Mouse (Mus musculus): ENCODE measurements at regions not wholly inside any gene's neighbourhood (a gene's known extent, or its start where the extent isn't known, plus 50 kb on each side); places are given as distances from the start of the nearest gene placed in this dataset.

DNA sequence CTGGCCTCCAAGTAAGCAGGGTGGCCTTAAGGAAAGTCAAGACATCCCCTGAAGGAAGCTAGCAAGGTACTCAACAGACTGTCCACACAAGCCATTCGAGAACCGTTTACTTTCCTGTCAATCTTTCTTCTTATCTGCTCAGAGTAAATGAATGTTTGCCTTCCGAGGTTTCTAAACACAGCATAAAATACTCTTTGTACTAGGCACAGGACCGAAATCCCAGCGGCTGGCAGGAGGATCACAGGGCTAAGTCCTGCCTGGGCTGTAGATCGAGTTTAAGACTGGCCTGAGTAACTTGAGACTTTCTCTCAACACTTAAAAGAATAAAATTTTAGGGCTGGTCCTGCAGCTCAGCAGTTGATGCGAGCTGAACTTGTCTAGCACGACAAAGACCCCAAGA lies 175.9 kb downstream of the Bcl2l11 start:
- no peak for TF ChIP-seq POLR2A (IDR thresholded peaks at IDR 0.05; ENCODE audit: borderline replicate concordance, extremely low read depth, insufficient read depth, insufficient read length)
- no peak overlapping the region for H3K27ac ChIP-seq (replicated peaks; ENCODE audit: low read depth, low read length)
- no peak overlapping the region for H3K4me2 ChIP-seq (replicated peaks; ENCODE audit: low read depth, low read length, severe bottlenecking)
- DNase-seq (ENCODE audit: low spot score) (no peak), ATAC-seq (ENCODE audit: low FRiP score, low read depth) (no peak)
- H3K9me3 ChIP-seq (ENCODE audit: control insufficient read depth, low read length), result no peaks in the 10 kb centered on the region
- no peak overlapping the region for H3K9ac ChIP-seq (ENCODE audit: low read depth, low read length, severe bottlenecking)
- 8% methylated on average over 8 of the region's 8 CpGs for WGBS
- no peaks in the 10 kb centered on the region for H3K36me3 ChIP-seq (ENCODE audit: control insufficient read depth, insufficient read depth, low read length)
- peaks cover 8% of the 10 kb centered on the region for H3K4me1 ChIP-seq (ENCODE audit: control insufficient read depth, insufficient read depth, low read length)
- H3K4me3 ChIP-seq (replicated peaks; ENCODE audit: low read length), result no peak overlapping the region
- no peaks in the 10 kb centered on the region for H3K27me3 ChIP-seq (ENCODE audit: control insufficient read depth, insufficient read depth, low read length)

DNA sequence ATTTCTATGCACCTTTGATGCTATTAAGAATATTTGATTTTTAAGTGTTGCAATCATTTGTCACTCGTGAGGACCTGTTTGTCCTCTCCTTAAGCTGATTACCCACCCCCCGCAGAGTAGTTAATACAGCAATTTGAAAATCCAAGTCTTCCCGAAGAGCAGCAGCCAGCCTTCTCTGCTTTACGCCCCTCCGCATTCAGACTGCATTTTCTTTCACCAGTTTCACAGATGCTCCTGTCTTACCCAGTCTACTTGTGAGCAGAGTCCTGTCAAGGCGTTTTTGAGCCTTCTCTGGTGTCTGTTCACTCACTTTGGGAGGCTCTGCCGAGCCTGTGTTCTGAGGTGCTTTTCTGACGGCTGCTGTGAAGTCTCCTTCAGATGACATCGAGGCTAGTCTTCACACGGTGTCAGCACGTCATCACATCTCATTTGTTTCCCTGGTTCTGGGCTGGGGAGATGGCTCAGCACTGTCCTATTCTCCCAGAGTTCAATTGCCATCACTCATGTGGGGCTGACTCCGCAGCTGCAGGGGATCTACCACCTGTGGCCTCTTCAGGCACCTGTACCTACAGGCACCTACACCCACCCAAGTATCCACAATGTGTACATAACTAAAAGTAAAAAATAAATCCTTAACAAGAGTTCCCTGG lies 178.3 kb downstream of the Bcl2l11 start:
- Histone ChIP-seq H3K4me1 (ENCODE audit: control insufficient read depth, insufficient read depth, low read length) (no peaks in the 10 kb centered on the region), H3K27ac (replicated peaks; ENCODE audit: low read depth, low read length) (no peak overlapping the region), H3K4me2 (replicated peaks; ENCODE audit: low read depth, low read length, severe bottlenecking) (no peak overlapping the region), H3K9me3 (ENCODE audit: control insufficient read depth, low read length) (no peaks in the 10 kb centered on the region), H3K27me3 (ENCODE audit: control insufficient read depth, insufficient read depth, low read length) (no peaks in the 10 kb centered on the region), H3K4me3 (replicated peaks; ENCODE audit: low read length) (no peak overlapping the region), H3K36me3 (ENCODE audit: control insufficient read depth, insufficient read depth, low read length) (no peaks in the 10 kb centered on the region), H3K9ac (ENCODE audit: low read depth, low read length, severe bottlenecking) (no peak overlapping the region)
- no peak for DNase-seq (ENCODE audit: low spot score)
- 28% methylated on average over 12 of the region's 12 CpGs for WGBS
- no peak for ATAC-seq (ENCODE audit: low FRiP score, low read depth)
- TF ChIP-seq POLR2A (IDR thresholded peaks at IDR 0.05; ENCODE audit: borderline replicate concordance, extremely low read depth, insufficient read depth, insufficient read length), result no peak

DNA sequence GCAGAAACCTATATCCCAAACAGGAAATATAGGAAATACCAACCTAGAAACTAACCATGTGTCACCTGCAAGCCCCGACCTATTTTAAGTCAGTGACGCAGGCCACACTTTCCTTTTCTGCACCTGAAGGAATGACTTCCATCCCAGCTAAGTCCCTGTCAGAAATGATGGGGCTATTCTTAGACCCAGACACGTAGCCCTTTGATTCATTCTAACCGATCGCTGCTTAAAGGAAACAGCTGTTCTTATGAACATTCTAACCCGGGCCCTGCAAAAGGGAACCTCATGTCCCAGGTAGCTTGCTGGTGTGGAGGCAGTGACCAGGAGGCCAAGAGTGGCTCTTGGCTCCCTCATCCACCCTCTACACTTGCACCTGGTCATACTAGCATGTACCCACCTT lies 180.9 kb downstream of the Bcl2l11 start:
- no peak overlapping the region for H3K4me3 ChIP-seq (replicated peaks; ENCODE audit: low read length)
- no peaks in the 10 kb centered on the region for H3K36me3 ChIP-seq (ENCODE audit: control insufficient read depth, insufficient read depth, low read length)
- H3K27ac ChIP-seq (replicated peaks; ENCODE audit: low read depth, low read length), result no peak overlapping the region
- no peak overlapping the region for H3K9ac ChIP-seq (ENCODE audit: low read depth, low read length, severe bottlenecking)
- H3K4me1 ChIP-seq (ENCODE audit: control insufficient read depth, insufficient read depth, low read length), result peaks cover 14% of the 10 kb centered on the region
- no peak overlapping the region for H3K4me2 ChIP-seq (replicated peaks; ENCODE audit: low read depth, low read length, severe bottlenecking)
- no peaks in the 10 kb centered on the region for H3K9me3 ChIP-seq (ENCODE audit: control insufficient read depth, low read length)
- H3K27me3 ChIP-seq (ENCODE audit: control insufficient read depth, insufficient read depth, low read length), result no peaks in the 10 kb centered on the region
- no peak for ATAC-seq (ENCODE audit: low FRiP score, low read depth)
- WGBS, result 43% methylated on average over 6 of the region's 6 CpGs
- no peak for TF ChIP-seq POLR2A (IDR thresholded peaks at IDR 0.05; ENCODE audit: borderline replicate concordance, extremely low read depth, insufficient read depth, insufficient read length)
- DNase-seq (ENCODE audit: low spot score), result no peak

DNA sequence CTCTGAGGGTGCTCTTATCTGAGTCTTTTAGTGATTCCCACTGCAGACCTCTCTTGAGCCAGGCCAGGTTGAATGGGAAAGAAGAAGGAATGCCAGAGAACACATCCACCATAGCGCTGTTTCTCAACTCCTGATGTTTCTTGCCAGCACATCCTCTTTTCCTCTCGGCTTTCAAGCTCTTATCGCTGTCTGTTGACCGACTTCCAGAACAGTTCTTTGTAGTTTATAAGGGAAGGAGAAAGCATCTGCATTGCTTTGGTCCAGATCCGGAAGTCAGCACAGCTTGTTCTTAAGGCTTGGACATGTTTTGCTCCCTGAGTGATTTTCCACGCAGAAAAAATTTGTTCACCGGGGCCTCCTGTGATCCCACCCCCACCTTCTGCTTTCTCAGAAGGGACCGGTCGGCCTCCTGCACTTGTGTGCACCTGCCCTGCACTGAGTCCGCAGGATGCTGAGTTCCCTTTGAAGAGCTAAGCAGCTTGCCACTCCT lies 183.7 kb downstream of the Bcl2l11 start:
- DNase-seq (ENCODE audit: low spot score) (peak; percentile 30), ATAC-seq (ENCODE audit: low FRiP score, low read depth) (no peak)
- no peaks in the 10 kb centered on the region for H3K36me3 ChIP-seq (ENCODE audit: control insufficient read depth, insufficient read depth, low read length)
- H3K9ac ChIP-seq (ENCODE audit: low read depth, low read length, severe bottlenecking), result no peak overlapping the region
- 31% methylated on average over 10 of the region's 10 CpGs for WGBS
- H3K27ac ChIP-seq (replicated peaks; ENCODE audit: low read depth, low read length), result peak overlapping the region; percentile 15; the same call in 1 of the 2 replicates
- H3K4me2 ChIP-seq (replicated peaks; ENCODE audit: low read depth, low read length, severe bottlenecking), result no peak overlapping the region
- H3K4me3 ChIP-seq (replicated peaks; ENCODE audit: low read length), result no peak overlapping the region
- no peaks in the 10 kb centered on the region for H3K9me3 ChIP-seq (ENCODE audit: control insufficient read depth, low read length)
- no peaks in the 10 kb centered on the region for H3K27me3 ChIP-seq (ENCODE audit: control insufficient read depth, insufficient read depth, low read length)
- peaks cover 29% of the 10 kb centered on the region for H3K4me1 ChIP-seq (ENCODE audit: control insufficient read depth, insufficient read depth, low read length)
- no peak for TF ChIP-seq POLR2A (IDR thresholded peaks at IDR 0.05; ENCODE audit: borderline replicate concordance, extremely low read depth, insufficient read depth, insufficient read length)

DNA sequence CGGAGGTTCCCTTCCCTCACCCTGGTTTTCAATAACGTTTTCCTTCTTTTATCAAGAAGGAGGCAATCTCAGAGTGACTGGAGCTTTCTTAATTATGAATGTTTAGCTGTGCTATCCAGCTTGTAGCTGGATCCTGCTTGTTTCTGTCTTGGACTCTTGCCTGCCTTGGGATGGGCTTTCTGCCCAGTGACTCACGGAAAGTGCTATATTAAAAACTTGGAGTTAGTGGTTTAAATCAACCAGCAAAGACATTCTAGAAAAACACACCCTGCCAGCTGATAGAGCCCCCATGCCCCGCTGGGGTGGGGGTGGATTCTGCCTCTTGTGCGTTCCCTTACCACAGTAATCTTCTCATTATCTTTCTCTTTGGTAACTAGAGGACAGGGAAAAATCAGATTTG lies 184.2 kb downstream of the Bcl2l11 start:
- H3K36me3 ChIP-seq (ENCODE audit: control insufficient read depth, insufficient read depth, low read length), result no peaks in the 10 kb centered on the region
- ATAC-seq (ENCODE audit: low FRiP score, low read depth), result no peak; the same call in 1 of the 2 replicates
- H3K4me1 ChIP-seq (ENCODE audit: control insufficient read depth, insufficient read depth, low read length), result peaks cover 29% of the 10 kb centered on the region
- peak overlapping the region; percentile 15; the same call in 1 of the 2 replicates for H3K27ac ChIP-seq (replicated peaks; ENCODE audit: low read depth, low read length)
- no peak for TF ChIP-seq POLR2A (IDR thresholded peaks at IDR 0.05; ENCODE audit: borderline replicate concordance, extremely low read depth, insufficient read depth, insufficient read length)
- no peak overlapping the region for H3K4me3 ChIP-seq (replicated peaks; ENCODE audit: low read length)
- H3K27me3 ChIP-seq (ENCODE audit: control insufficient read depth, insufficient read depth, low read length), result no peaks in the 10 kb centered on the region
- peak; percentile 77 for DNase-seq (ENCODE audit: low spot score)
- H3K9ac ChIP-seq (ENCODE audit: low read depth, low read length, severe bottlenecking), result no peak overlapping the region
- H3K4me2 ChIP-seq (replicated peaks; ENCODE audit: low read depth, low read length, severe bottlenecking), result no peak overlapping the region
- WGBS, result 19% methylated on average over 5 of the region's 5 CpGs
- no peaks in the 10 kb centered on the region for H3K9me3 ChIP-seq (ENCODE audit: control insufficient read depth, low read length)

All from limb, embryonic 14.5 days (tissue).